27 mouse cellular contexts compared by ENCODE assay signal in genomic region chr9:48832473-48833100, GRCm38 (mm10). TPM values are rescaled to one million over a fixed set of nuclear protein-coding genes. Genes with fewer than 3 reads are reported as not detected.
DNase-seq lines count a peak whose midpoint lies in the region; ATAC-seq and TF ChIP-seq lines count a peak whose summit lies in the region.
"Had no signal": no experiment of that assay in that cellular context is flagged by ENCODE, and none has a peak within 500 bp of the region (broad histone marks: within the 10 kb centered on the region; RNA-seq: fewer than 3 reads in every experiment).

No protein-coding gene starts in this region.

- no peak for ATAC-seq in neural tube, embryonic 15.5 days (ENCODE audit: low FRiP score)
- ATAC-seq in erythroblast, adult 5-6 weeks (replicated peaks; ENCODE audit: low FRiP score, poor library complexity, severe bottlenecking) = no peak
- ATAC-seq: CD4-positive, CD25-positive, alpha-beta regulatory T cell, adult 4 months; forebrain, embryonic 16.5 days had no signal

- H3K4me3 ChIP-seq in left cerebral cortex, adult 2 months = peak overlapping the region; percentile 31
- H3K4me3 ChIP-seq in neural tube, embryonic 15.5 days (replicated peaks) = no peak overlapping the region
- H3K4me3 ChIP-seq: embryonic facial prominence, embryonic 13.5 days; erythroblast, embryonic 14.5 days; hindbrain, embryonic 15.5 days; kidney, embryonic 15.5 days; limb, embryonic 10.5 days; limb, embryonic 15.5 days; liver, embryonic 15.5 days had no signal

- TF ChIP-seq CTCF in left cerebral cortex, adult 2 months (IDR thresholded peaks at IDR 0.05) = no peak

- intact Hi-C loops in heart, postnatal 25 days (cut with DNase I) = no loop called here
- intact Hi-C loops in left cerebral cortex, adult 2 months (cut with DNase I) = no loop called here

- H3K9ac ChIP-seq in neural tube, embryonic 15.5 days (replicated peaks) = no peak overlapping the region
- H3K9ac ChIP-seq: embryonic facial prominence, embryonic 13.5 days; hindbrain, embryonic 15.5 days; kidney, embryonic 15.5 days; limb, embryonic 15.5 days; liver, embryonic 15.5 days; lung, embryonic 14.5 days had no signal

- DNase-seq in heart, adult 11 months = peak; percentile 92
- no peak for DNase-seq in heart, postnatal 25 days (ENCODE audit: low spot score)
- no peak for DNase-seq in left cerebral cortex, adult 2 months (ENCODE audit: extremely low spot score in 1 of 2, low spot score in 2 of 2)
- DNase-seq in left cerebral cortex, adult 9 months (ENCODE audit: low spot score in 2 of 2) = no peak
- DNase-seq in neural tube, embryonic 10.5 days (ENCODE audit: extremely low spot score, low spot score) = no peak
- DNase-seq: adrenal gland, postnatal 25 days; cerebellum, adult 11-12 months; cerebellum, adult 9-11 months; kidney, adult 18-20 months; kidney, postnatal 25 days; lung, embryonic 14.5 days; midbrain, embryonic 14.5 days; right cerebral cortex, adult 18-20 months; spleen, adult 18-20 months; thymus, adult 18-20 months; thymus, postnatal 25 days had no signal

- H3K27ac ChIP-seq in left cerebral cortex, adult 2 months = 0 out of 2 replicates have a peak overlapping the region, but pooled peaks have one; percentile 47
- H3K27ac ChIP-seq in neural tube, embryonic 15.5 days (replicated peaks) = no peak overlapping the region
- H3K27ac ChIP-seq: embryonic facial prominence, embryonic 13.5 days; hindbrain, embryonic 15.5 days; kidney, embryonic 15.5 days; limb, embryonic 10.5 days; limb, embryonic 15.5 days; liver, embryonic 15.5 days had no signal

- H3K36me3 ChIP-seq in neural tube, embryonic 15.5 days = no peaks in the 10 kb centered on the region; the same call in 1 of the 2 replicates
- H3K36me3 ChIP-seq: embryonic facial prominence, embryonic 13.5 days; hindbrain, embryonic 15.5 days; kidney, embryonic 15.5 days; limb, embryonic 15.5 days; liver, embryonic 15.5 days had no signal

- H3K27me3 ChIP-seq in neural tube, embryonic 15.5 days (replicated peaks) = peaks cover 15% of the 10 kb centered on the region

- WGBS in neural tube, embryonic 15.5 days = 94% methylated on average over 20 of the region's 20 CpGs

- H3K9me3 ChIP-seq in neural tube, embryonic 15.5 days (replicated peaks) = no peaks in the 10 kb centered on the region
- H3K9me3 ChIP-seq: embryonic facial prominence, embryonic 13.5 days; hindbrain, embryonic 15.5 days; kidney, embryonic 15.5 days; limb, embryonic 10.5 days; limb, embryonic 15.5 days; liver, embryonic 15.5 days had no signal

- peaks cover 42% of the 10 kb centered on the region for H3K4me1 ChIP-seq in neural tube, embryonic 15.5 days

- H3K4me2 ChIP-seq in neural tube, embryonic 15.5 days = peak overlapping the region; percentile 97; the same call in 1 of the 2 replicates
- H3K4me2 ChIP-seq: embryonic facial prominence, embryonic 13.5 days; kidney, embryonic 15.5 days; limb, embryonic 15.5 days; liver, embryonic 15.5 days; lung, embryonic 14.5 days had no signal

RNA-seq across cellular contexts. Expression of gene Zbtb16, which starts 3.4 kb away (rescaled TPM):
- 100 to 1,000 TPM; 132 to 167 TPM for total RNA-seq in heart, postnatal 25 days (2021)
- total RNA-seq in left cerebral cortex, adult 2 months (2021) = 100 to 1,000 TPM in 1 of 2 experiments, 10 to 100 TPM in 1; 92.9 to 111 TPM
- polyA plus RNA-seq in neural tube, embryonic 15.5 days (2015; fragmentation: Nextera tagmentation; extraction: Ambion mirVana) = 9.7 and 10.8 TPM in 2 replicates
- 1.7 and 2.9 TPM in 2 replicates for total RNA-seq in erythroblast, adult 5-6 weeks (2015; ENCODE audit: low replicate concordance)
- total RNA-seq in erythroblast, adult 5-6 weeks (2017; ENCODE audit: low replicate concordance) = 0.77 and 1.8 TPM in 2 replicates
- polyA plus RNA-seq: CD4-positive, CD25-positive, alpha-beta regulatory T cell, adult 4 months had no signal

Comparison
In these comparisons a context has a peak if more than half of its experiments do, and no peak if none do; other contexts are left out.
1. RNA of gene Zbtb16, which starts 3.4 kb away (total RNA-seq): 132 to 167 TPM in heart, postnatal 25 days and 92.9 to 111 TPM in left cerebral cortex, adult 2 months; 0.77 to 2.9 TPM in erythroblast, adult 5-6 weeks; every median in the first group is over 10 times any median in the second.